Mouse (Mus musculus) megakaryocyte, embryonic 14.5 days (primary cell): ENCODE results near the gene Gm9507. TPM values are rescaled to one million over a fixed set of nuclear protein-coding genes. Genes with fewer than 3 reads are reported as not detected.
A peak's percentile ranks its signal among the peaks of the same experiment; 100 is the strongest.
"Not testable (repeated sequence)": the region's sequence is repeated elsewhere in the genome, so short reads cannot be mapped to it uniquely, and the experiment has no call there.

Experiments used
- H3K27me3 ChIP-seq: replicated peaks from 2 replicates; pipeline ENCODE3; 2012; ENCODE audit warnings: inconsistent platforms
- H3K36me3 ChIP-seq: replicated peaks from 2 replicates; pipeline ENCODE3; 2012; ENCODE audit warnings: low read length, inconsistent platforms, mixed read lengths
- H3K4me1 ChIP-seq: 2 replicates; pipeline ENCODE4 v1.6.1; 2012; ENCODE audit warnings: inconsistent platforms
- H3K4me3 ChIP-seq: replicated peaks from 2 replicates; pipeline ENCODE3; 2012; ENCODE audit warnings: moderate library complexity, mild to moderate bottlenecking, inconsistent platforms
- H3K9me3 ChIP-seq: 2 replicates; pipeline ENCODE4 v1.6.1; 2012; ENCODE audit warnings: inconsistent platforms
- FLI1 ChIP-seq: IDR thresholded peaks from 2 replicates; pipeline ENCODE4 v1.6.1; 2012; ENCODE audit warnings: low read length, inconsistent platforms, mixed read lengths
- GATA1 ChIP-seq: IDR thresholded peaks from 3 replicates; pipeline ENCODE4 v1.6.1; 2012; ENCODE audit warnings: mixed read lengths, low read length, inconsistent platforms, borderline replicate concordance
- polyA plus RNA-seq: library from polyadenylated mRNA; stranded (reverse); fragments of >175 nt; gene quantifications from 2 replicates; pipeline ENCODE4 v1.2.3, GENCODE M21; 2012; ENCODE audit warnings: low replicate concordance; ENCODE audit not compliant: insufficient read depth

Gm9507 gene
- polyA plus RNA-seq, 1 experiment, result not detected

- peaks cover 5% of the 10 kb centered on the region; the same call in 1 of the 2 replicates for H3K4me1 ChIP-seq
- H3K4me3 ChIP-seq, result no peak overlapping the region
- H3K36me3 ChIP-seq, result no peaks in the 10 kb centered on the region
- TF ChIP-seq GATA1, result no peak
- TF ChIP-seq FLI1, result no peak
- peaks cover 39% of the 10 kb centered on the region for H3K27me3 ChIP-seq
- peaks cover 9% of the 10 kb centered on the region; the same call in 1 of the 2 replicates for H3K9me3 ChIP-seq
These were observed 3.9 kb upstream of the Gm9507 start for GRCm38 (mm10) chr10:77815514-77815913.

- no peaks in the 10 kb centered on the region for H3K36me3 ChIP-seq
- H3K9me3 ChIP-seq, result peaks cover 9% of the 10 kb centered on the region; the same call in 1 of the 2 replicates
- TF ChIP-seq FLI1 (no peak), GATA1 (no peak)
- H3K27me3 ChIP-seq, result peaks cover 35% of the 10 kb centered on the region
- no peak within 1 kb of the TSS for H3K4me3 ChIP-seq
- peaks cover 5% of the 10 kb centered on the region; the same call in 1 of the 2 replicates for H3K4me1 ChIP-seq
These were observed 2.7 kb upstream of the Gm9507 start, which contains the start of gene Gm2696 for GRCm38 (mm10) chr10:77814382-77814781. Gene Gm2696, plus strand, starts transcription at chr10:77814682.

- TF ChIP-seq GATA1, result no peak
- TF ChIP-seq FLI1, result no peak
- Histone ChIP-seq H3K4me1 (peaks cover 17% of the 10 kb centered on the region), H3K27me3 (peaks cover 3% of the 10 kb centered on the region), H3K36me3 (no peaks in the 10 kb centered on the region), H3K4me3 (no peak overlapping the region), H3K9me3 (no peaks in the 10 kb centered on the region)
These were observed 7.5 kb downstream of the Gm9507 start for GRCm38 (mm10) chr10:77804095-77804494.

- peak within 1 kb of the TSS; percentile 38 for H3K4me3 ChIP-seq
- H3K9me3 ChIP-seq, result no peaks in the 10 kb centered on the region
- H3K27me3 ChIP-seq, result peaks cover 28% of the 10 kb centered on the region
- TF ChIP-seq FLI1, result no peak
- TF ChIP-seq GATA1, result no peak
- H3K4me1 ChIP-seq, result peaks cover 42% of the 10 kb centered on the region
- H3K36me3 ChIP-seq, result no peaks in the 10 kb centered on the region
These were observed 12.6 kb downstream of the Gm9507 start, which contains the start of gene Gm19668 for GRCm38 (mm10) chr10:77798921-77799508. Gene Gm19668, minus strand, starts transcription at chr10:77799133.

- H3K4me3 ChIP-seq, H3K36me3 ChIP-seq, H3K9me3 ChIP-seq: not testable (repeated sequence)
- peaks cover 32% of the 10 kb centered on the region for H3K27me3 ChIP-seq
- H3K4me1 ChIP-seq, result peaks cover 42% of the 10 kb centered on the region
These were observed 13.3 kb downstream of the Gm9507 start for GRCm38 (mm10) chr10:77798164-77798920.

GRCm38 (mm10) chr10:77797677-77798076 lies 14.0 kb downstream of the Gm9507 start:
- peaks cover 42% of the 10 kb centered on the region for H3K4me1 ChIP-seq
- no peaks in the 10 kb centered on the region for H3K36me3 ChIP-seq
- no peaks in the 10 kb centered on the region for H3K9me3 ChIP-seq
- peaks cover 35% of the 10 kb centered on the region for H3K27me3 ChIP-seq
- no peak overlapping the region for H3K4me3 ChIP-seq
- TF ChIP-seq GATA1 (no peak), FLI1 (no peak)

GRCm38 (mm10) chr10:77794976-77795375 lies 16.7 kb downstream of the Gm9507 start, which contains the start of gene Gm9639:
Gene Gm9639, minus strand, starts transcription at chr10:77795076.
- TF ChIP-seq FLI1, result no peak
- TF ChIP-seq GATA1, result no peak

GRCm38 (mm10) chr10:77788621-77789020 lies 23.0 kb downstream of the Gm9507 start:
- Histone ChIP-seq H3K36me3 (no peaks in the 10 kb centered on the region), H3K4me3 (no peak overlapping the region), H3K9me3 (no peaks in the 10 kb centered on the region), H3K4me1 (no peaks in the 10 kb centered on the region), H3K27me3 (peaks cover 9% of the 10 kb centered on the region)
- TF ChIP-seq GATA1, result no peak
- TF ChIP-seq FLI1, result no peak

More at GRCm38 (mm10) chr10:77794976-77795375, 16.7 kb downstream of the Gm9507 start, which contains the start of gene Gm9639:
- Histone ChIP-seq H3K36me3 (no peaks in the 10 kb centered on the region), H3K27me3 (peaks cover 33% of the 10 kb centered on the region), H3K9me3 (no peaks in the 10 kb centered on the region), H3K4me3 (no peak within 1 kb of the TSS), H3K4me1 (peaks cover 34% of the 10 kb centered on the region)

GRCm38 (mm10) chr10:77787876-77788275 lies 23.8 kb downstream of the Gm9507 start, which contains the start of gene Gm7137:
Gene Gm7137, minus strand, starts transcription at chr10:77788200.
- H3K27me3 ChIP-seq, H3K36me3 ChIP-seq, H3K4me1 ChIP-seq, H3K4me3 ChIP-seq, H3K9me3 ChIP-seq: not testable (repeated sequence)

- H3K4me1 ChIP-seq, H3K4me3 ChIP-seq, H3K27me3 ChIP-seq, H3K9me3 ChIP-seq, H3K36me3 ChIP-seq: not testable (repeated sequence)
These were observed 28.2 kb downstream of the Gm9507 start for GRCm38 (mm10) chr10:77783396-77783795.

- H3K36me3 ChIP-seq, H3K4me3 ChIP-seq, H3K9me3 ChIP-seq, H3K4me1 ChIP-seq, H3K27me3 ChIP-seq: not testable (repeated sequence)
These were observed 29.2 kb downstream of the Gm9507 start, which contains the start of gene Gm3250 for GRCm38 (mm10) chr10:77782442-77782841. Gene Gm3250, minus strand, starts transcription at chr10:77782542.

GRCm38 (mm10) chr10:77776844-77777243 lies 34.8 kb downstream of the Gm9507 start, which contains the start of gene Gm7138:
Gene Gm7138, minus strand, starts transcription at chr10:77776944.
- H3K36me3 ChIP-seq, H3K27me3 ChIP-seq, H3K4me3 ChIP-seq, H3K4me1 ChIP-seq, H3K9me3 ChIP-seq: not testable (repeated sequence)

GRCm38 (mm10) chr10:77772142-77772541 lies 39.5 kb downstream of the Gm9507 start:
- H3K4me3 ChIP-seq, H3K27me3 ChIP-seq, H3K4me1 ChIP-seq, H3K36me3 ChIP-seq, H3K9me3 ChIP-seq: not testable (repeated sequence)

- H3K4me3 ChIP-seq, H3K27me3 ChIP-seq, H3K9me3 ChIP-seq, H3K36me3 ChIP-seq, H3K4me1 ChIP-seq: not testable (repeated sequence)
These were observed 40.4 kb downstream of the Gm9507 start, which contains the start of gene Gm3238 for GRCm38 (mm10) chr10:77771225-77771624. Gene Gm3238, minus strand, starts transcription at chr10:77771325.
